Mouse (Mus musculus) right cerebral cortex, adult 18-20 months (tissue): ENCODE data around the gene Zfp423.

Source experiments
- DNase-seq: peaks from one replicate; pipeline ENCODE4 v3.0.0; 2022; ENCODE audit warnings: mixed read lengths

Gene Zfp423

GRCm38 (mm10) chr8:87834656-87835055 lies 124.7 kb downstream of the Zfp423 start:
- DNase-seq = no peak

GRCm38 (mm10) chr8:87833841-87834620 lies 125.4 kb downstream of the Zfp423 start:
- no peak for DNase-seq

GRCm38 (mm10) chr8:87833339-87833738 lies 126.1 kb downstream of the Zfp423 start:
- DNase-seq = no peak

- DNase-seq = no peak
Measured at GRCm38 (mm10) chr8:87832381-87833325, 126.7 kb downstream of the Zfp423 start.

- no peak for DNase-seq
Measured at GRCm38 (mm10) chr8:87831567-87831966, 127.8 kb downstream of the Zfp423 start.

GRCm38 (mm10) chr8:87831116-87831515 lies 128.3 kb downstream of the Zfp423 start:
- no peak for DNase-seq

GRCm38 (mm10) chr8:87830200-87830599 lies 129.2 kb downstream of the Zfp423 start:
- DNase-seq = no peak

- DNase-seq = no peak
Measured at GRCm38 (mm10) chr8:87826013-87826660, 133.3 kb downstream of the Zfp423 start.

- no peak for DNase-seq
Measured at GRCm38 (mm10) chr8:87823172-87823571, 136.2 kb downstream of the Zfp423 start.

- DNase-seq = no peak
Measured at GRCm38 (mm10) chr8:87822690-87823089, 136.7 kb downstream of the Zfp423 start.

- no peak for DNase-seq
Measured at GRCm38 (mm10) chr8:87822175-87822574, 137.2 kb downstream of the Zfp423 start.

- DNase-seq = no peak
Measured at GRCm38 (mm10) chr8:87821655-87822054, 137.7 kb downstream of the Zfp423 start.

- DNase-seq = no peak
Measured at GRCm38 (mm10) chr8:87819263-87819662, 140.1 kb downstream of the Zfp423 start.

GRCm38 (mm10) chr8:87818506-87818905 lies 140.9 kb downstream of the Zfp423 start:
- no peak for DNase-seq

- no peak for DNase-seq
Measured at GRCm38 (mm10) chr8:87816141-87816540, 143.3 kb downstream of the Zfp423 start.

GRCm38 (mm10) chr8:87812661-87813060 lies 146.7 kb downstream of the Zfp423 start:
- no peak for DNase-seq

GRCm38 (mm10) chr8:87812069-87812449 lies 147.3 kb downstream of the Zfp423 start:
- DNase-seq = no peak

- DNase-seq = peak; percentile 74
Measured at GRCm38 (mm10) chr8:87811399-87812068, 147.9 kb downstream of the Zfp423 start.

- no peak for DNase-seq
Measured at GRCm38 (mm10) chr8:87810771-87811170, 148.6 kb downstream of the Zfp423 start.

GRCm38 (mm10) chr8:87804327-87804900 lies 155.0 kb downstream of the Zfp423 start:
- no peak for DNase-seq

- no peak for DNase-seq
Measured at GRCm38 (mm10) chr8:87803437-87803836, 156.0 kb downstream of the Zfp423 start.

GRCm38 (mm10) chr8:87802571-87802970 lies 156.8 kb downstream of the Zfp423 start:
- no peak for DNase-seq
